Mouse (Mus musculus): ENCODE measurements around the gene Ccnf. TPM values are rescaled to one million over a fixed set of nuclear protein-coding genes. Genes with fewer than 3 reads are reported as not detected.

Gene Ccnf
- polyA plus RNA-seq, 1 experiment from 2014 or later, result 67.1 TPM

DNA sequence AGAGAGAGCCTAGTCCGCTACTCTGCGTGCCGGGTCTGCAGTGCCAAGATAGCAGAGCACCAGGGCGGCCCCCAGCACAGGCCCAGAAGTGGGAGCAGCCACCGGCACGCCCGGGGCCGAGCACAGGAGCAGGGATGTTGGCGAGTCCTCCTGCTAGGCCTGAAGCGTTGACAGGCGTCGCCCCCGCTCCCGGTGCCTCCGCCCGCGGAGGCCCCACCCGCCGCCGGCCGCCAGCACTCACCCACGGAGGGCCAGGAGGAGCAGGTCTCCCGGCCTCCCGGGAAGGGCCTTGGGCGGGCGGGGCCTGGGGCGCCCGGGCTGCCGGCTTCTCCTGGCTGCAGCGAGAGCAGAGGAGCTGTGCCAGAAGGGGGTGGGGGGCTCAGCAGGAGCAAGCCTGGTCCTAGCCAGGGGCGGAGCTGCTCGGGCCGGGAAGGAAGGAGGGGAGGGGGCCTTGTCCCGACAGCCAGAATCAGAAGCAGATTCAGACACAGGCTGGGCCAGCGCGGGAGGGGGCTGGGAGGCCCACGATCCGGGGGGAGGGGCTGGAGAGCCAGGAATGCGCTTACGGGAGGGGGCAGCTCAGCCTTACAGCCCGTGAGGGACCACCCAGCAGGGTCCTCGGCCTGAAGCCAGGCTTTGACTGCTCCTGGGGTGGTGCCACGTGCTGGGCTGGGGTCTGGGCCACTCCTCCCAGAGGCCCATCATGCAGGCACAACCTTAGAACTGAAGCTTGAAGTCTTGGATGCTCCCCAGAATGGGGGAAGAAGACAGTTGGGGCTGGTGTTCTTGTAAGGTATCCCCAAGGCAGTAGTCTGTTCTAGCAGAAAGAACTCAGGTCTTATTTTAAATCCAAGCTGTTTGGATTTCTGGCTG lies 42.0 kb downstream of the Ccnf start, which contains the start of gene Ntn3:
TSS of gene Ntn3 (minus strand) at position 489 of the 873 bp plus-strand sequence.
- 1% methylated on average over 36 of the region's 43 CpGs for WGBS
- H3K4me3 ChIP-seq (ENCODE audit: low read depth, low read length), result peak within 1 kb of the TSS; percentile 59
- H3K4me2 ChIP-seq (replicated peaks; ENCODE audit: low read depth, low read length), result peak within 1 kb of the TSS; percentile 89
- no peaks in the 10 kb centered on the region for H3K36me3 ChIP-seq (ENCODE audit: control insufficient read depth, insufficient read depth, low read length)
- H3K27me3 ChIP-seq (ENCODE audit: control insufficient read depth, insufficient read depth, low read length), result no peaks in the 10 kb centered on the region
- peak; percentile 67 for ATAC-seq (ENCODE audit: insufficient number of reproducible peaks, insufficient read depth, low FRiP score, low read depth)
- H3K27ac ChIP-seq (ENCODE audit: low read length), result peak within 1 kb of the TSS; percentile 94
- no peaks in the 10 kb centered on the region for H3K9me3 ChIP-seq (ENCODE audit: control insufficient read depth, low read depth, low read length)
- peaks cover 67% of the 10 kb centered on the region for H3K4me1 ChIP-seq (ENCODE audit: control insufficient read depth, insufficient read depth, low read length)
- H3K9ac ChIP-seq (replicated peaks; ENCODE audit: low read depth, low read length), result peak within 1 kb of the TSS; percentile 73

DNA sequence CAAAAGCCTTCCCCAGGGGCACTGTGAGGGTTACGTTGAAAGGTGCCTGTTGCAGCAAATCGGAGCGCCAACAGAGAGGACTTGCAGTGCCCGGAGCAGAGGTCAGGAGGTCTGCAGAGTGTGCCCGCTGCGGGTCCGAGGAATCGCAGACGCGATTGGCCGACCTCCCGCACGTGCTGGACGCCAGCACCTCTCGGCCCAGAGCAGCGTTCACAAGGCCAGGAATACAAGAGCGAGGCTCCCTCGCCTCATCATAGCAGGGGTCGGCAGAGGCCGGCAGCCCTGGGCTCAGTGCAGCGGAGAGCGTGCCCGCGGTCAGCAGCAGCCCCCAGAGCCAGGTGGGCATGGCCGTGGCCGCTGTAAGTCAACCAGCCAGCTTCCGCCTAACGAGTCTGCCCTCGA lies 42.6 kb downstream of the Ccnf start:
- H3K4me1 ChIP-seq (ENCODE audit: control insufficient read depth, insufficient read depth, low read length), result peaks cover 67% of the 10 kb centered on the region
- WGBS, result 2% methylated on average over 29 of the region's 29 CpGs
- peak overlapping the region; percentile 73 for H3K9ac ChIP-seq (replicated peaks; ENCODE audit: low read depth, low read length)
- no peaks in the 10 kb centered on the region for H3K36me3 ChIP-seq (ENCODE audit: control insufficient read depth, insufficient read depth, low read length)
- peak overlapping the region; percentile 89 for H3K4me2 ChIP-seq (replicated peaks; ENCODE audit: low read depth, low read length)
- peak overlapping the region; percentile 94 for H3K27ac ChIP-seq (ENCODE audit: low read length)
- peak overlapping the region; percentile 59 for H3K4me3 ChIP-seq (ENCODE audit: low read depth, low read length)
- H3K27me3 ChIP-seq (ENCODE audit: control insufficient read depth, insufficient read depth, low read length), result no peaks in the 10 kb centered on the region
- H3K9me3 ChIP-seq (ENCODE audit: control insufficient read depth, low read depth, low read length), result no peaks in the 10 kb centered on the region
- ATAC-seq (ENCODE audit: insufficient number of reproducible peaks, insufficient read depth, low FRiP score, low read depth), result no peak

DNA sequence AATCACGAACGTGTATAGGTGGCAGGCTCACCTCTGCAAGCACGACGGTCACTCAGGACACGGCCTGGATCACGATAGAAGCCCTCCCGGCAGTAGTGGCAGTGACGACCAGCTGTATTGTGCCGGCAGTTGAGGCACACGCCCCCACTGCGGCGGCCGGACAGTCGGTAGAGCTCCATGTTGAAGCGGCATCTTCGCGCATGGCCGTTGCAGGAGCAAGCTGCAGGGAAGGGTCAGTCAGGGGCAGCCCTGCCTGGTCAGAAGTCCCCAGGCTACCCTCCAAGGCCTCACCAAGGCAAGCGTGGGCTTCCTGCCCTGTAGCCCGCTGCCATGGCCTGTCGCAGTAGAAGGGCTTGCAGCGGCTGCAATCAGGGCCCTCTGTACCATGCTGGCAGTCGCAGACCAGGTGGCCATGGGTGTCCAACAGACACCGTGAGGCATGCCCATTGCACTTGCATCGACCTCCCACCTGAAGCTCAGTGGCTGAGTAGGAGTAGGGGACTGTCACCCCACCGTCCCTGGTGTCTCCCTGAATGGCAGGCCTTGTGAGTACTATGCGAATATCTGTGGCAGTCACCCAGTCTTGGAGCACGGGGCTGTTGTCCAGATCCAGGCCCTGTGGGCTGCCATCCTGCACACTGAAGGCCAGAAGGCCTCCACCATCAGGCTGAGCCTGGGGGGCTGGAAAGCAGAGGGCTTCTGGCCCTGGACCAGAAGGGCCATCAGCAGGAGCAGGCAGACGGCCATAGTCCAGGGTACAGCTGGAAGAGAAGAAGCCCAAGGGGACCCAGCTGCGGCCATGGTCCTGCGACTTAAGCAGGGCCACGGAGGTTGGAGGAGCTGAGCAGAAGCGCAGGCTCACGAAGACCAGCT lies 43.3 kb downstream of the Ccnf start:
- Histone ChIP-seq H3K36me3 (ENCODE audit: control insufficient read depth, insufficient read depth, low read length) (no peaks in the 10 kb centered on the region), H3K4me3 (ENCODE audit: low read depth, low read length) (peak overlapping the region; percentile 59), H3K4me1 (ENCODE audit: control insufficient read depth, insufficient read depth, low read length) (peaks cover 69% of the 10 kb centered on the region), H3K9me3 (ENCODE audit: control insufficient read depth, low read depth, low read length) (no peaks in the 10 kb centered on the region), H3K27ac (ENCODE audit: low read length) (peak overlapping the region; percentile 94; the same call in 1 of the 2 replicates), H3K9ac (replicated peaks; ENCODE audit: low read depth, low read length) (peak overlapping the region; percentile 73), H3K4me2 (replicated peaks; ENCODE audit: low read depth, low read length) (peak overlapping the region; percentile 89), H3K27me3 (ENCODE audit: control insufficient read depth, insufficient read depth, low read length) (no peaks in the 10 kb centered on the region)
- no peak for ATAC-seq (ENCODE audit: insufficient number of reproducible peaks, insufficient read depth, low FRiP score, low read depth)
- WGBS, result 53% methylated on average over 34 of the region's 34 CpGs

DNA sequence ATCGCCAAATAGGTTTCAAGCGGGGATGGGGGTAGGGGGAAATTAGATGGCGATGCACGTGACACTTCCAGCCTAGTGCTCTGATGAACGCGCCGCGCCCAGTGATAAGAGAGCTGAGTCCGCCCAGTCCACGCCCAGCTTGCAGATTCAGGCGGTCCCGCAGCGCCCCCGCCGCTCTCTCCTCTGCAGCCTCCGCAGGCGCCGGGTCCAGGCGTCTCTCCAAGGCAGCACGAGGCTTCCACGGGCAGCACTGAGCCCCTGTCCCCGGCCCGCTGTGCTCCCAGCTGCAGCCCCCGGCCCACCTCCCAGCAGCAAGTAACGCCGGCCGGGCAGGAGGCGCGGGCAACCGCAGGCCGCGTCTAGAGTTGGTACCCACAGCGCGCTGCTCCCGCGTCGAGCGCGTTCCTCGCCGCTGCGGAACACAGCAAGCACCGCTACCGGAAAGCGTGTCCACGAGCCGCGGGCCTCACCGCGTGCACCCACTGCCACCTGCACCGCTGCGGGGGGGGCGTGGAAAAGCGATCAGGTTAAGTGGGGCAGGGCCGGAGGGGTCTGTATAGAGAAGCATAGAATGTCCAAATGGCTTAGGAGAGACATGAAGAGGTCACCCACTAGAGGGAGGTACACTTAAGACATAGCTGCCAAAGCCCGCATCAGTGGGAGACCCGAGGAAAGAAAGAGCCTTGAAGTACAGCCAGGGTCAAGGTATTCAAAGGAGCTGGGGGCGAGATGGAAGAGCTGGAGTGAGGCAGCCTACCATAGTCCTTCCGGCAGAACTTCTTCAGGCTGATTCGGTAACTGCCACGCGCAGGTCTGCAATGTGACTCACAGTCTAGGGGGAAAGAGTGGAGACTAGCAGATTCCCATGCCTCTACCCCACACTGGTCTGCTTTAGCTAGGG lies 44.6 kb downstream of the Ccnf start:
- H3K27ac ChIP-seq (ENCODE audit: low read length), result peak overlapping the region; percentile 61; the same call in 1 of the 2 replicates

DNA sequence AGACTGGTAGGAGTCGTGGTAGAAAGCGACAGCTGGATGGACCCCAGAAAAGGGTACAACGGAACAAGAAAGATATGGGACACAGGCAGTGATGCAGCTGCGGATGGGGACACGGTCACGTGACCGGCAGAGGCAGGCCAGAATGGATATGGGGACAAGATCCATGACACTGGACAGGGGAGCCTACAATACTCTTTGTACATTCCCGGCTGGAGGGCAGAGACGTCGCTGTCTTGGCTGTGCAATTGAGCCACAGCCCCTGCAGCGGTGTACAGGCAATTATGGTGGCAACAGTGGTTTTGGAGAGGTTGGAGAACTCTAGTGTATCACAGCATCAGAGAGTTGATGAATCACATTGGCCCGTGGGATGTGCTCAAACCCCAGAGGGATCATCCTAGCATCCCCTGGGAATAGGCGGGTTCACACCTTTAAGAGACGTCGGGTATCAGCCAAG lies 45.3 kb downstream of the Ccnf start:
- peak overlapping the region; percentile 89 for H3K4me2 ChIP-seq (replicated peaks; ENCODE audit: low read depth, low read length)
- H3K27ac ChIP-seq (ENCODE audit: low read length), result peak overlapping the region; percentile 35; the same call in 1 of the 2 replicates
- H3K4me1 ChIP-seq (ENCODE audit: control insufficient read depth, insufficient read depth, low read length), result peaks cover 60% of the 10 kb centered on the region
- peak overlapping the region; percentile 59 for H3K4me3 ChIP-seq (ENCODE audit: low read depth, low read length)
- peak overlapping the region; percentile 64; the same call in 1 of the 2 replicates for H3K9ac ChIP-seq (replicated peaks; ENCODE audit: low read depth, low read length)
- H3K27me3 ChIP-seq (ENCODE audit: control insufficient read depth, insufficient read depth, low read length), result no peaks in the 10 kb centered on the region
- ATAC-seq (ENCODE audit: insufficient number of reproducible peaks, insufficient read depth, low FRiP score, low read depth), result peak; percentile 14
- no peaks in the 10 kb centered on the region for H3K9me3 ChIP-seq (ENCODE audit: control insufficient read depth, low read depth, low read length)
- 8% methylated on average over 15 of the region's 15 CpGs for WGBS
- H3K36me3 ChIP-seq (ENCODE audit: control insufficient read depth, insufficient read depth, low read length), result no peaks in the 10 kb centered on the region

More for the DNA sequence above, 44.6 kb downstream of the Ccnf start:
- Histone ChIP-seq H3K4me2 (replicated peaks; ENCODE audit: low read depth, low read length) (peak overlapping the region; percentile 89), H3K27me3 (ENCODE audit: control insufficient read depth, insufficient read depth, low read length) (no peaks in the 10 kb centered on the region), H3K9ac (replicated peaks; ENCODE audit: low read depth, low read length) (peak overlapping the region; percentile 48), H3K9me3 (ENCODE audit: control insufficient read depth, low read depth, low read length) (no peaks in the 10 kb centered on the region), H3K4me1 (ENCODE audit: control insufficient read depth, insufficient read depth, low read length) (peaks cover 68% of the 10 kb centered on the region), H3K36me3 (ENCODE audit: control insufficient read depth, insufficient read depth, low read length) (no peaks in the 10 kb centered on the region), H3K4me3 (ENCODE audit: low read depth, low read length) (peak overlapping the region; percentile 59)
- ATAC-seq (ENCODE audit: insufficient number of reproducible peaks, insufficient read depth, low FRiP score, low read depth), result no peak
- 5% methylated on average over 61 of the region's 62 CpGs for WGBS

DNA sequence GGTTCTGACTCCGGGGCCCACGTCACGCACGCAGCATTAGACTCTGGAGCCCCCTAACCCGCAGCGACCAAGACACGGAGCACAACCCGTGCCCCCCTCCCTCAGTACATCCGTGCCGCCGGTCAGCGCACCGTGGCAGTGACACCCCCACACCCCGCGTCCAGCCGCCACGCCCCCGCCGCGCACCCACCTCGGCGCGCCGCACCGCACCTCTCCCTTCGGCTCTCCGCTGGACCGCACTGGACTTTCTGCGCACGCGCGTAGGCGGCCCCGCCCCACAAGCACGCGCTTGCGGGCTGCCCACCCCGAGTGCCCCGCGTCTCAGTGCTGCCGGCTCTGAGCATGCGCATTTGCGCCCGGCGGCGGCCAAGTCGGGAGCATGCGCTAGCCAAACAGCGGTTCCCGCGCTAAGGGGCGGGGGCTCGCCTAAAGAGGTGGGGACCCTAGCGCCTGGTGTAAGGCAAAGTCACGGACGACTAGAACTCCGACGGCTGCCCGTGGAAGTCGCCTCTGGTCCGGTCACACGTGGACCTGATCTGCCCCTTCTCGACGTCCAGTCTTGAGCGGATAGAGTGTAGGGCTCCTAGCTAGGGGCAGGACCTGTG lies 45.9 kb downstream of the Ccnf start, which contains the start of gene Tbc1d24:
TSS of gene Tbc1d24 (minus strand) at position 279 of the 605 bp plus-strand sequence.
- Histone ChIP-seq H3K9ac (replicated peaks; ENCODE audit: low read depth, low read length) (peak within 1 kb of the TSS; percentile 64), H3K4me2 (replicated peaks; ENCODE audit: low read depth, low read length) (peak within 1 kb of the TSS; percentile 89), H3K9me3 (ENCODE audit: control insufficient read depth, low read depth, low read length) (no peaks in the 10 kb centered on the region), H3K27me3 (ENCODE audit: control insufficient read depth, insufficient read depth, low read length) (no peaks in the 10 kb centered on the region), H3K36me3 (ENCODE audit: control insufficient read depth, insufficient read depth, low read length) (no peaks in the 10 kb centered on the region), H3K27ac (ENCODE audit: low read length) (peak within 1 kb of the TSS; percentile 35; the same call in 1 of the 2 replicates), H3K4me1 (ENCODE audit: control insufficient read depth, insufficient read depth, low read length) (peaks cover 55% of the 10 kb centered on the region), H3K4me3 (ENCODE audit: low read depth, low read length) (peak within 1 kb of the TSS; percentile 59)
- peak; percentile 67 for ATAC-seq (ENCODE audit: insufficient number of reproducible peaks, insufficient read depth, low FRiP score, low read depth)
- WGBS, result 1% methylated on average over 65 of the region's 65 CpGs

DNA sequence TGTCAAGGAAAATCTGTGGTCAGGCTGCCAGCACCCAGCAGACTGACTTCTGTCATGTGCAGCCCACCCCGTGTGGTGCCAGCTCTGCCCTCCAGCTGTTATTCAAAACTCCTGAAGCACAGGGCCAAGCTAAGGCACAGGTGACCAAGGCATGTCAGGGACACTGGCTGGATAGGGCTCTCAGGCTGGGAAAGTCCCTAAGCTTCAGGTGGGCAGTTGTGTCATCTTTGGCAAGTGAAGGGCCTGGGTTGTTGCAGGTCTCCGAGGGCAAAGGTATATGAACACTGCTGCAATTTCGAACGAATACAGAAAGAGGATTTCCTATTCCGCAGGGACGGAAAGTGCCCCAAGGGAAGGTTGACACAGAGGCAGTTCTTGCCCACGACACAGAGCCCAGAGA lies 46.4 kb downstream of the Ccnf start:
- H3K36me3 ChIP-seq (ENCODE audit: control insufficient read depth, insufficient read depth, low read length), result no peaks in the 10 kb centered on the region
- H3K4me3 ChIP-seq (ENCODE audit: low read depth, low read length), result peak overlapping the region; percentile 59
- no peak overlapping the region; the same call in 1 of the 2 replicates for H3K27ac ChIP-seq (ENCODE audit: low read length)
- H3K4me2 ChIP-seq (replicated peaks; ENCODE audit: low read depth, low read length), result peak overlapping the region; percentile 89
- no peaks in the 10 kb centered on the region for H3K9me3 ChIP-seq (ENCODE audit: control insufficient read depth, low read depth, low read length)
- H3K4me1 ChIP-seq (ENCODE audit: control insufficient read depth, insufficient read depth, low read length), result peaks cover 50% of the 10 kb centered on the region
- ATAC-seq (ENCODE audit: insufficient number of reproducible peaks, insufficient read depth, low FRiP score, low read depth), result no peak
- 6% methylated on average over 7 of the region's 7 CpGs for WGBS
- peak overlapping the region; percentile 64 for H3K9ac ChIP-seq (replicated peaks; ENCODE audit: low read depth, low read length)
- no peaks in the 10 kb centered on the region for H3K27me3 ChIP-seq (ENCODE audit: control insufficient read depth, insufficient read depth, low read length)

Measured in stomach, embryonic 14.5 days (tissue).